Mouse (Mus musculus) heart, embryonic 12.5 days (tissue): ENCODE results near the gene Smr3a. TPM values are rescaled to one million over a fixed set of nuclear protein-coding genes. Genes with fewer than 3 reads are reported as not detected.

Experiments
- ATAC-seq: fragments of 200-750 bp; cut with Nextera tagmentation; 2 replicates; pipeline ENCODE4 v1.8.0; 2017; ENCODE audit warnings: moderate TSS enrichment, moderate library complexity; ENCODE audit not compliant: insufficient number of reproducible peaks, low FRiP score
- H3K27ac ChIP-seq: fragments of 300-500 bp; sonication (generic); 2 replicates; pipeline ENCODE4 v1.5.1; 2016; ENCODE audit warnings: mild to moderate bottlenecking, moderate library complexity; ENCODE audit not compliant: poor library complexity, severe bottlenecking
- H3K27me3 ChIP-seq: fragments of 300-500 bp; sonication (generic); replicated peaks from 2 replicates; pipeline ENCODE4 v1.6.1; 2016; ENCODE audit warnings: mild to moderate bottlenecking, moderate library complexity
- H3K36me3 ChIP-seq: fragments of 300-500 bp; sonication (generic); 2 replicates; pipeline ENCODE4 v1.6.1; 2016; ENCODE audit warnings: mild to moderate bottlenecking, moderate library complexity
- H3K4me1 ChIP-seq: fragments of 300-500 bp; sonication (generic); replicated peaks from 2 replicates; pipeline ENCODE4 v1.6.1; 2016; ENCODE audit warnings: mild to moderate bottlenecking
- H3K4me2 ChIP-seq: fragments of 300-500 bp; sonication (generic); 2 replicates; pipeline ENCODE4 v1.6.1; 2016; ENCODE audit warnings: mild to moderate bottlenecking, moderate library complexity
- H3K4me3 ChIP-seq: fragments of 300-500 bp; sonication (generic); 2 replicates; pipeline ENCODE4 v1.5.1; 2016; ENCODE audit warnings: mild to moderate bottlenecking
- H3K9ac ChIP-seq: fragments of 300-500 bp; sonication (generic); 2 replicates; pipeline ENCODE4 v1.6.1; 2016; ENCODE audit warnings: mild to moderate bottlenecking, moderate library complexity
- H3K9me3 ChIP-seq: fragments of 300-500 bp; sonication (generic); replicated peaks from 2 replicates; pipeline ENCODE4 v1.6.1; 2016; ENCODE audit warnings: mild to moderate bottlenecking, moderate library complexity
- WGBS: fragments of 180-500 bp; shearing (Covaris S2); methylation state at CpG from one replicate; pipeline ENCODE4 v1.1.7; 2016; 5-methylcytosine and 5-hydroxymethylcytosine counted together
- polyA plus RNA-seq: library from polyadenylated mRNA; unstranded; fragments of >200 nt; fragmentation: Nextera tagmentation; extraction: Ambion mirVana; gene quantifications from 2 replicates; pipeline ENCODE4 v1.2.1, GENCODE M21; 2016

Smr3a gene
- not detected in 2 replicates for polyA plus RNA-seq

DNA sequence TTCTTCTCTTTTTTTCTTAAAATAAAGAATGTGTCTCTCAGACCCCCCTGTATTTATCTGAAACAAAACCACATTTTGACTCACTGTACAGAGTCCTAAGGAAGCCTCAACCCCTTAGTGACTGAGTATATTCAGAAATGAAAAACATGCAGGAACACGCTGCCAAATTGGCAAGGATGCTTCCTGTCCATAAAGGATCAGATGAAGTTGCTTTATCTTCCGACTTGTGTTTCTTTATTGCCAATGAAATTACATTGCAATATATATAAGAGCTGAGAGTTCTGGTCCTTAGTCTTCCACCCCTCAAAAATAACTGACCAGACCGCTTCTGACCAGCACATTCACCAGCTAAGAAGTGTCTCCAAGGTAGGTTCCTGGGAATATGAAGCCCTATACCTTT lies at the start of gene Smr3a:
TSS of gene Smr3a (plus strand) at position 301 of the 400 bp plus-strand sequence.
- Histone ChIP-seq H3K27ac (no peak within 1 kb of the TSS), H3K4me1 (no peaks in the 10 kb centered on the region), H3K9me3 (no peaks in the 10 kb centered on the region), H3K36me3 (no peaks in the 10 kb centered on the region), H3K27me3 (no peaks in the 10 kb centered on the region), H3K9ac (no peak within 1 kb of the TSS), H3K4me2 (no peak within 1 kb of the TSS), H3K4me3 (no peak within 1 kb of the TSS)
- ATAC-seq, result no peak
- WGBS, result 81% methylated on average over 3 of the region's 3 CpGs

DNA sequence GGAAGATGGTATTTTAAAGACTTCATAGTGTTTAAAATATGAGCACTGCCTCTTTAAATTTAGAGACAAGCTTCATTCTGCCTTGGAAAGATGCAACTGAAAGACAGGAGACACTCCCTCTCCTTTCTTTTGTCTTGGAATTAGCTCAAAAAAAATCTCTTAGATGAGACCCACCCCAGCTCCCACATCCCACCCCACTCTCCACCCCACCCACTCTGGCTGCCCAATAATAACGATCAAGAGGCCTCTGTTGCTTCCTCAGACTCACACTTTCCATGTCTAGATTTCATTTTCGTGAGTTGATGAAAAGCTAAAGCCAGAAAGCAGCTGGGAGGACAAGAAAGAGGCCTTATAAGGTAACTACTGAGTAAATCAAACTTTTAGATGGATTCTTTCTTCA lies 33.1 kb upstream of the Smr3a start, which contains the start of the genes 2310003L06Rik and Gm28434:
TSS of gene 2310003L06Rik (plus strand) at position 259 of the 400 bp plus-strand sequence.
TSS of gene Gm28434 (plus strand) at position 317 of the 400 bp plus-strand sequence.
- no peak within 1 kb of the TSS for H3K4me3 ChIP-seq
- no peaks in the 10 kb centered on the region for H3K36me3 ChIP-seq
- H3K9me3 ChIP-seq, result no peaks in the 10 kb centered on the region
- 44% methylated on average over 2 of the region's 2 CpGs for WGBS
- no peak within 1 kb of the TSS for H3K4me2 ChIP-seq
- no peaks in the 10 kb centered on the region for H3K27me3 ChIP-seq
- H3K4me1 ChIP-seq, result no peaks in the 10 kb centered on the region
- H3K27ac ChIP-seq, result no peak within 1 kb of the TSS
- no peak for ATAC-seq
- H3K9ac ChIP-seq, result no peak within 1 kb of the TSS

DNA sequence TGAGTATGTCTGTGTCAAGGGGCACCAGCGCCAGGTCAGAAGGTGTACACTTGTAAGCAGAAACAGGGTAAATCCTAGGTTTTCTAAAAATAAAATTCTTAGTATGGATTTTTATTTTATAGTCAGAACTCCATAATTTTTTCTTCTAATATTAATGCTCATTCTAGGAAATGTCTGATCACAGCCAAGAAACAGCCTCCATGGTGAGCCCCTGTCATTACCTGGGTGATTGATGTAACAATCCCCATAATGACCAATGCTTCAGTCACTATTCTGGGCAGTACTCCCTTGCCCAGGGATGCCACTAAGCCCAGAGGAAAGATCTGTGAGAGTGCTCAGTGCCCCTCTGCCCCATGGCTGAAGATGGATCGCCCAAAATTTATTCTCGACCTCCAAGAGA lies 23.2 kb upstream of the Smr3a start, which contains the start of gene Cabs1:
TSS of gene Cabs1 (plus strand) at position 301 of the 400 bp plus-strand sequence.
- Histone ChIP-seq H3K4me3 (no peak within 1 kb of the TSS), H3K9me3 (no peaks in the 10 kb centered on the region), H3K4me2 (no peak within 1 kb of the TSS), H3K27me3 (no peaks in the 10 kb centered on the region), H3K4me1 (0 out of 2 replicates have a peak, but pooled peaks cover 4% of the 10 kb centered on the region), H3K9ac (no peak within 1 kb of the TSS), H3K36me3 (no peaks in the 10 kb centered on the region), H3K27ac (no peak within 1 kb of the TSS)
- no peak for ATAC-seq
- WGBS, result 69% methylated on average over 3 of the region's 3 CpGs

DNA sequence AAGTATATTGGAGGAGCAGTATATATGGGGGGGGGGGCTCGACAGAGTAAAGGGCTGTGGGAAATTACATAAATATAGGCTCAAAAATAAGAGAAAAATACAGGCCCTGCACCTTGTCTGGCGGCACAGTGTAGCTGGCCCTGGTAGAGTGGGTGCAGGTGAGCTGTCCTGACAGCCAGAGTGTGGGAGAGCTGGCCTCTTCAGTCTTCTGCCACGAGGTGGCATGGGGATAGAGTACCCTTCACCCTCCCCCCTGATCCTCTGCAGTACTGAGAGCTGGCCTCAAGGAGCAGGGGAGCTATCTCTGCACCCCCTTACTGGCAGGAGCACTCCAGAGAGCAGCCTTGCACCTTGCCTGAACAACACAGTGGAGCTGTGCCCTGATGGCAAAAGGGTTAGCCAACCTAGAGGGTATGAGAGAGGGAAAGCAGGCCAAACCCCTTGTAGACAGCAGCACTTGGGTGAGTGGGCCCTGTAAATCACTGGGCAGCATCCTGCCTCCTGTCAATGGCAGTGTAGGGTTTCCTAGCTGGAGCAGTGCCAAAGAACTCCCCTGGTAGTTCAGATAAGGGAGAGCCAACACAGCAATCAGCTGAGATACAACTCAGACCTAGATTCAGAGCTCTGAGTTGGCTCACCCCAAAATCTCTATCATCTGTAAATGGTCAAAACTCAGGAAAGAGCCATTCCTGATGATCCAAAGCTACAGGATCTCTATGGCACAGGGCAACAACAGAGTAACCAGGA lies 19.7 kb upstream of the Smr3a start:
- H3K27ac ChIP-seq, result no peak overlapping the region
- no peaks in the 10 kb centered on the region for H3K9me3 ChIP-seq
- H3K27me3 ChIP-seq, result no peaks in the 10 kb centered on the region
- ATAC-seq, result peak; percentile 22; the same call in 1 of the 2 replicates
- no peaks in the 10 kb centered on the region for H3K36me3 ChIP-seq
- 0 out of 2 replicates have a peak, but pooled peaks cover 4% of the 10 kb centered on the region for H3K4me1 ChIP-seq
- H3K4me3 ChIP-seq, result no peak overlapping the region
- H3K9ac ChIP-seq, result no peak overlapping the region
- no peak overlapping the region for H3K4me2 ChIP-seq
- WGBS, result 51% methylated on average over 3 of the region's 3 CpGs

DNA sequence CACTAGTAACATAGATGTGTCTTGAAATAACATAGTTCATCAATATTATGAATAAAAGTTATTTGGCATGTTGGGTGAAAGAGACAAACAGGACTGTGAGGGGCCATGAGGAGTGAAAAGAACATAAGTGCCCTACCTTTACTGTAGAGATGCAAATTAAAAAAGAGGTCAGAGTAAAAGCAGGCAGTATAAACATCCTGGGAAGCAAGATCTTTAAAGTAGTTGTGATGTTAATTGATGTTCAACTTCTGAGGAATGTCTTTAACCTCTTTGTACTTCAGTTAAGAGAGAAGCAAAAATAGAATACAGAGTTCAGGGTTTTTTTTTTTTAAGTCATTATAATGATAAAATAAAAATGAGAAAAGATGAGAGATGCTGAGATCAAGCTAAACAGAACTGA lies 2.9 kb downstream of the Smr3a start:
- no peak for ATAC-seq
- Histone ChIP-seq H3K27me3 (no peaks in the 10 kb centered on the region), H3K4me2 (no peak overlapping the region), H3K9ac (no peak overlapping the region), H3K36me3 (no peaks in the 10 kb centered on the region), H3K4me1 (no peaks in the 10 kb centered on the region), H3K9me3 (no peaks in the 10 kb centered on the region), H3K4me3 (no peak overlapping the region), H3K27ac (no peak overlapping the region)

Other genes starting within 250 kb of the Smr3a start
- gene Csn1s2a, start 228.0 kb upstream of the Smr3a start, polyA plus RNA-seq, result not detected in 2 replicates
- gene Csn1s2b, start 194.5 kb upstream of the Smr3a start, polyA plus RNA-seq, result not detected in 2 replicates
- not detected in 2 replicates for gene Prr27, start 176.9 kb upstream of the Smr3a start, polyA plus RNA-seq
- not detected in 2 replicates for gene Odam, start 117.5 kb upstream of the Smr3a start, polyA plus RNA-seq
- 0.26 TPM in 1 of 2 replicates, not detected in the other for gene Csn3, start 77.0 kb upstream of the Smr3a start, polyA plus RNA-seq
- gene 2310003L06Rik, start 33.1 kb upstream of the Smr3a start, polyA plus RNA-seq, result not detected in 2 replicates
- gene Gm28434, start 33.0 kb upstream of the Smr3a start, polyA plus RNA-seq, result not detected in 2 replicates
- gene Cabs1, start 23.1 kb upstream of the Smr3a start, polyA plus RNA-seq, result not detected in 2 replicates
- not detected in 2 replicates for gene Smr2, start 84.0 kb downstream of the Smr3a start, polyA plus RNA-seq
- gene Gm11116, start 109.0 kb downstream of the Smr3a start, polyA plus RNA-seq, result not detected in 2 replicates
- gene Gm11115, start 151.6 kb downstream of the Smr3a start, polyA plus RNA-seq, result not detected in 2 replicates